ENCODE assay signal across 7 mouse cellular contexts in genomic region chr11:93885572-93886410, GRCm38 (mm10). TPM values are rescaled to one million over a fixed set of nuclear protein-coding genes. Genes with fewer than 3 reads are reported as not detected.
DNase-seq lines count a peak whose midpoint lies in the region; ATAC-seq and TF ChIP-seq lines count a peak whose summit lies in the region.

Gene Utp18, minus strand, starts transcription at chr11:93885766.
Gene Mbtd1, plus strand, starts transcription at chr11:93885852.

- H3K27ac ChIP-seq in embryonic facial prominence, embryonic 11.5 days (replicated peaks; ENCODE audit: low read depth, low read length) = peak within 1 kb of the TSS; percentile 93
- H3K27ac ChIP-seq in kidney, adult 2 months (ENCODE audit: insufficient read depth, low read depth, low read length) = peak within 1 kb of the TSS; percentile 97
- peak within 1 kb of the TSS; percentile 95 for H3K27ac ChIP-seq in limb, embryonic 12.5 days
- peak within 1 kb of the TSS; percentile 93 for H3K27ac ChIP-seq in midbrain, embryonic 15.5 days
- H3K27ac ChIP-seq in spleen, adult 2 months (ENCODE audit: insufficient read depth, low read length) = peak within 1 kb of the TSS; percentile 97

- TF ChIP-seq POLR2A in kidney, adult 2 months (IDR thresholded peaks at IDR 0.05; ENCODE audit: low read depth, low read length) = no peak
- TF ChIP-seq POLR2A in spleen, adult 2 months (IDR thresholded peaks at IDR 0.05; ENCODE audit: low read depth, low read length) = no peak

- under 1% methylated on average over 80 of the region's 83 CpGs for WGBS in embryonic facial prominence, embryonic 11.5 days
- WGBS in kidney, adult 2 months = under 1% methylated on average over 77 of the region's 83 CpGs
- under 1% methylated on average over 79 of the region's 83 CpGs for WGBS in limb, embryonic 12.5 days
- WGBS in midbrain, embryonic 15.5 days = under 1% methylated on average over 79 of the region's 83 CpGs
- 1% methylated on average over 72 of the region's 83 CpGs for WGBS in spleen, adult 2 months

- peak; percentile 100 for DNase-seq in adrenal gland, postnatal 14 days
- peak; percentile 97 for DNase-seq in embryonic facial prominence, embryonic 11.5 days (ENCODE audit: low spot score)
- peak; percentile 98 to 99 for DNase-seq in heart, adult 18-20 months
- peak; percentile 99 for DNase-seq in kidney, adult 2 months
- DNase-seq in spleen, adult 2 months (ENCODE audit: low read depth in 1 of 2, low spot score in 2 of 2) = peak; percentile 94 to 98

- peak; percentile 97 for ATAC-seq in embryonic facial prominence, embryonic 11.5 days (replicated peaks; ENCODE audit: insufficient number of reproducible peaks, low FRiP score, low TSS enrichment, low read depth)
- ATAC-seq in limb, embryonic 12.5 days (ENCODE audit: insufficient number of reproducible peaks, insufficient read depth, low FRiP score, low TSS enrichment, low read depth) = peak; percentile 97
- ATAC-seq in midbrain, embryonic 15.5 days (replicated peaks) = peak; percentile 97

- no peaks in the 10 kb centered on the region for H3K4me1 ChIP-seq in embryonic facial prominence, embryonic 11.5 days (ENCODE audit: control insufficient read depth, insufficient read depth, low read length)
- peaks cover 9% of the 10 kb centered on the region for H3K4me1 ChIP-seq in kidney, adult 2 months (ENCODE audit: control insufficient read depth, insufficient read depth, low read length)
- H3K4me1 ChIP-seq in limb, embryonic 12.5 days (replicated peaks) = peaks cover 25% of the 10 kb centered on the region
- peaks cover 47% of the 10 kb centered on the region for H3K4me1 ChIP-seq in midbrain, embryonic 15.5 days
- peaks cover 9% of the 10 kb centered on the region for H3K4me1 ChIP-seq in spleen, adult 2 months (ENCODE audit: control insufficient read depth, insufficient read depth, insufficient read length)

- no peaks in the 10 kb centered on the region for H3K27me3 ChIP-seq in embryonic facial prominence, embryonic 11.5 days (ENCODE audit: control insufficient read depth, insufficient read depth, low read length)
- no peaks in the 10 kb centered on the region for H3K27me3 ChIP-seq in kidney, adult 2 months (replicated peaks; ENCODE audit: control insufficient read depth, insufficient read depth, low read length)
- no peaks in the 10 kb centered on the region for H3K27me3 ChIP-seq in limb, embryonic 12.5 days
- H3K27me3 ChIP-seq in midbrain, embryonic 15.5 days (replicated peaks) = no peaks in the 10 kb centered on the region
- H3K27me3 ChIP-seq in spleen, adult 2 months (ENCODE audit: control insufficient read depth, insufficient read depth, low read length) = no peaks in the 10 kb centered on the region

- peak within 1 kb of the TSS; percentile 79 for H3K4me2 ChIP-seq in embryonic facial prominence, embryonic 11.5 days (ENCODE audit: low read depth, low read length)
- H3K4me2 ChIP-seq in limb, embryonic 12.5 days = peak within 1 kb of the TSS; percentile 91
- H3K4me2 ChIP-seq in midbrain, embryonic 15.5 days = peak within 1 kb of the TSS; percentile 96

- TF ChIP-seq CTCF in kidney, adult 2 months (conservative IDR thresholded peaks at IDR 0.05; ENCODE audit: insufficient read depth, insufficient read length, low read depth, low read length) = no peak
- TF ChIP-seq CTCF in spleen, adult 2 months (IDR thresholded peaks at IDR 0.05; ENCODE audit: extremely low read depth, insufficient read depth, insufficient read length, insufficient replicate concordance) = no peak

- H3K4me3 ChIP-seq in embryonic facial prominence, embryonic 11.5 days (ENCODE audit: low read depth, low read length) = peak within 1 kb of the TSS; percentile 91
- peak within 1 kb of the TSS; percentile 85 for H3K4me3 ChIP-seq in kidney, adult 2 months (ENCODE audit: insufficient read depth, low read depth, low read length)
- H3K4me3 ChIP-seq in limb, embryonic 12.5 days (replicated peaks) = peak within 1 kb of the TSS; percentile 94
- H3K4me3 ChIP-seq in midbrain, embryonic 15.5 days = peak within 1 kb of the TSS; percentile 97
- peak within 1 kb of the TSS; percentile 87 for H3K4me3 ChIP-seq in spleen, adult 2 months (ENCODE audit: extremely low read depth, insufficient read depth, insufficient read length)

- H3K9me3 ChIP-seq in embryonic facial prominence, embryonic 11.5 days (replicated peaks; ENCODE audit: control insufficient read depth, low read length) = no peaks in the 10 kb centered on the region
- no peaks in the 10 kb centered on the region for H3K9me3 ChIP-seq in limb, embryonic 12.5 days
- no peaks in the 10 kb centered on the region for H3K9me3 ChIP-seq in midbrain, embryonic 15.5 days

- H3K9ac ChIP-seq in embryonic facial prominence, embryonic 11.5 days (replicated peaks; ENCODE audit: low read length) = peak within 1 kb of the TSS; percentile 90
- peak within 1 kb of the TSS; percentile 93 for H3K9ac ChIP-seq in limb, embryonic 12.5 days (replicated peaks)
- peak within 1 kb of the TSS; percentile 89 for H3K9ac ChIP-seq in midbrain, embryonic 15.5 days

- no peaks in the 10 kb centered on the region for H3K36me3 ChIP-seq in embryonic facial prominence, embryonic 11.5 days (replicated peaks; ENCODE audit: control insufficient read depth, insufficient read depth, low read depth, low read length)
- H3K36me3 ChIP-seq in kidney, adult 2 months (ENCODE audit: control insufficient read depth, insufficient read depth, low read length) = no peaks in the 10 kb centered on the region; the same call in 1 of the 2 replicates
- peaks cover 17% of the 10 kb centered on the region; the same call in 1 of the 2 replicates for H3K36me3 ChIP-seq in limb, embryonic 12.5 days
- H3K36me3 ChIP-seq in midbrain, embryonic 15.5 days (replicated peaks) = no peaks in the 10 kb centered on the region; the same call in 1 of the 2 replicates
- H3K36me3 ChIP-seq in spleen, adult 2 months (ENCODE audit: control insufficient read depth, insufficient read depth, low read length) = peaks cover 3% of the 10 kb centered on the region

RNA-seq across cellular contexts. Expression of gene Utp18, which starts in this region (rescaled TPM):
- 20.6 and 23.7 TPM in 2 replicates for total RNA-seq in adrenal gland, postnatal 14 days (2021)
- polyA plus RNA-seq in embryonic facial prominence, embryonic 11.5 days (2014; fragmentation: Nextera tagmentation; extraction: Ambion mirVana) = 49.2 and 53.0 TPM in 2 replicates
- 10 to 100 TPM in 1 of 2 experiments, 1 to 10 TPM in 1; 9.4 to 10.5 TPM for total RNA-seq in heart, adult 18-20 months (2021)
- polyA plus RNA-seq in kidney, adult 2 months (2012; rRNA removed) = 3.4 and 3.9 TPM in 2 replicates
- 40.3 and 41.3 TPM in 2 replicates for polyA plus RNA-seq in limb, embryonic 12.5 days (2016; fragmentation: Nextera tagmentation; extraction: Ambion mirVana)
- 31.1 and 31.6 TPM in 2 replicates for polyA plus RNA-seq in midbrain, embryonic 15.5 days (2015; fragmentation: Nextera tagmentation; extraction: Ambion mirVana)
- polyA plus RNA-seq in spleen, adult 2 months (2012; rRNA removed) = 3.5 and 4.8 TPM in 2 replicates

RNA-seq across cellular contexts. Expression of gene Mbtd1, which starts in this region (rescaled TPM):
- total RNA-seq in adrenal gland, postnatal 14 days (2021) = 33.8 and 41.8 TPM in 2 replicates
- 29.1 and 31.3 TPM in 2 replicates for polyA plus RNA-seq in embryonic facial prominence, embryonic 11.5 days (2014; fragmentation: Nextera tagmentation; extraction: Ambion mirVana)
- 10 to 100 TPM; 10.6 to 11.9 TPM for total RNA-seq in heart, adult 18-20 months (2021)
- polyA plus RNA-seq in kidney, adult 2 months (2012; rRNA removed) = 4.6 and 5.1 TPM in 2 replicates
- polyA plus RNA-seq in limb, embryonic 12.5 days (2016; fragmentation: Nextera tagmentation; extraction: Ambion mirVana) = 45.2 and 47.4 TPM in 2 replicates
- polyA plus RNA-seq in midbrain, embryonic 15.5 days (2015; fragmentation: Nextera tagmentation; extraction: Ambion mirVana) = 25.6 and 28.3 TPM in 2 replicates
- 2.6 and 3.8 TPM in 2 replicates for polyA plus RNA-seq in spleen, adult 2 months (2012; rRNA removed)

Comparison
In these comparisons a context has a peak if more than half of its experiments do, and no peak if none do; other contexts are left out.
1. Peak in every context shown above with its lines: DNase-seq, ATAC-seq, H3K4me3 ChIP-seq and H3K27ac ChIP-seq.